Mouse (Mus musculus): Measurements from ENCODE around the gene Ninj2. TPM values are rescaled to one million over a fixed set of nuclear protein-coding genes. Genes with fewer than 3 reads are reported as not detected.

The Ninj2 gene
- polyA plus RNA-seq, 1 experiment from 2014 or later, result not detected

GRCm38 (mm10) chr6:120174602-120175115 is 81.5 kb downstream of the Ninj2 start:
- H3K27ac ChIP-seq, result peak overlapping the region; percentile 79
- WGBS, result 19% methylated on average over 7 of the region's 7 CpGs
- no peaks in the 10 kb centered on the region for H3K36me3 ChIP-seq

GRCm38 (mm10) chr6:120175650-120176049 is 82.5 kb downstream of the Ninj2 start:
- WGBS, result 94% methylated on average over 4 of the region's 4 CpGs
- Histone ChIP-seq H3K27ac (peak overlapping the region; percentile 79), H3K4me1 (peaks cover 48% of the 10 kb centered on the region), H3K9me3 (no peaks in the 10 kb centered on the region), H3K4me3 (no peak overlapping the region), H3K36me3 (no peaks in the 10 kb centered on the region), H3K27me3 (ENCODE audit: insufficient read depth, poor library complexity, severe bottlenecking) (no peaks in the 10 kb centered on the region)
- no peak for DNase-seq (ENCODE audit: low spot score)

More at GRCm38 (mm10) chr6:120174602-120175115, 81.5 kb downstream of the Ninj2 start:
- Histone ChIP-seq H3K4me1 (peaks cover 38% of the 10 kb centered on the region), H3K4me3 (peak overlapping the region; percentile 16; the same call in 1 of the 2 replicates), H3K9me3 (no peaks in the 10 kb centered on the region), H3K27me3 (ENCODE audit: insufficient read depth, poor library complexity, severe bottlenecking) (no peaks in the 10 kb centered on the region)
- DNase-seq (ENCODE audit: low spot score), result peak; percentile 98

- 86% methylated on average over 6 of the region's 6 CpGs for WGBS
- H3K4me1 ChIP-seq, result peaks cover 52% of the 10 kb centered on the region
- peak overlapping the region; percentile 75 for H3K27ac ChIP-seq
These were observed 86.0 kb downstream of the Ninj2 start for GRCm38 (mm10) chr6:120179044-120179755.

GRCm38 (mm10) chr6:120179756-120180206 is 86.6 kb downstream of the Ninj2 start:
- no peak overlapping the region for H3K4me3 ChIP-seq
- H3K27me3 ChIP-seq (ENCODE audit: insufficient read depth, poor library complexity, severe bottlenecking), result no peaks in the 10 kb centered on the region
- no peaks in the 10 kb centered on the region for H3K9me3 ChIP-seq
- peak overlapping the region; percentile 75 for H3K27ac ChIP-seq
- WGBS, result 59% methylated on average over 8 of the region's 8 CpGs
- H3K36me3 ChIP-seq, result no peaks in the 10 kb centered on the region
- peaks cover 47% of the 10 kb centered on the region for H3K4me1 ChIP-seq
- no peak for DNase-seq (ENCODE audit: low spot score)

More at GRCm38 (mm10) chr6:120179044-120179755, 86.0 kb downstream of the Ninj2 start:
- no peaks in the 10 kb centered on the region for H3K27me3 ChIP-seq (ENCODE audit: insufficient read depth, poor library complexity, severe bottlenecking)
- no peak for DNase-seq (ENCODE audit: low spot score)
- H3K4me3 ChIP-seq, result no peak overlapping the region
- H3K9me3 ChIP-seq, result no peaks in the 10 kb centered on the region
- H3K36me3 ChIP-seq, result no peaks in the 10 kb centered on the region

- Histone ChIP-seq H3K4me1 (peaks cover 43% of the 10 kb centered on the region), H3K27ac (peak overlapping the region; percentile 38), H3K27me3 (ENCODE audit: insufficient read depth, poor library complexity, severe bottlenecking) (no peaks in the 10 kb centered on the region), H3K36me3 (no peaks in the 10 kb centered on the region), H3K9me3 (no peaks in the 10 kb centered on the region), H3K4me3 (no peak overlapping the region)
- no peak for DNase-seq (ENCODE audit: low spot score)
- WGBS, result 65% methylated on average over 4 of the region's 4 CpGs
These were observed 87.3 kb downstream of the Ninj2 start for GRCm38 (mm10) chr6:120180492-120180891.

- Histone ChIP-seq H3K27ac (peak overlapping the region; percentile 36; the same call in 1 of the 2 replicates), H3K4me1 (peaks cover 52% of the 10 kb centered on the region), H3K9me3 (no peaks in the 10 kb centered on the region), H3K4me3 (no peak overlapping the region), H3K36me3 (no peaks in the 10 kb centered on the region), H3K27me3 (ENCODE audit: insufficient read depth, poor library complexity, severe bottlenecking) (no peaks in the 10 kb centered on the region)
- no peak for DNase-seq (ENCODE audit: low spot score)
- WGBS, result 56% methylated on average over 5 of the region's 5 CpGs
These were observed 89.0 kb downstream of the Ninj2 start for GRCm38 (mm10) chr6:120182160-120182559.

- DNase-seq (ENCODE audit: low spot score), result no peak
- Histone ChIP-seq H3K4me3 (no peak overlapping the region), H3K36me3 (no peaks in the 10 kb centered on the region), H3K27ac (peak overlapping the region; percentile 63; the same call in 1 of the 2 replicates), H3K4me1 (peaks cover 68% of the 10 kb centered on the region), H3K27me3 (ENCODE audit: insufficient read depth, poor library complexity, severe bottlenecking) (no peaks in the 10 kb centered on the region), H3K9me3 (no peaks in the 10 kb centered on the region)
- 73% methylated on average over 4 of the region's 4 CpGs for WGBS
These were observed 90.6 kb downstream of the Ninj2 start for GRCm38 (mm10) chr6:120183771-120184170.

- Histone ChIP-seq H3K27ac (peak overlapping the region; percentile 85), H3K27me3 (ENCODE audit: insufficient read depth, poor library complexity, severe bottlenecking) (no peaks in the 10 kb centered on the region), H3K4me1 (peaks cover 65% of the 10 kb centered on the region), H3K4me3 (no peak overlapping the region), H3K9me3 (no peaks in the 10 kb centered on the region), H3K36me3 (no peaks in the 10 kb centered on the region)
- DNase-seq (ENCODE audit: low spot score), result no peak
- 88% methylated on average over 12 of the region's 12 CpGs for WGBS
These were observed 92.0 kb downstream of the Ninj2 start for GRCm38 (mm10) chr6:120185012-120185730.

GRCm38 (mm10) chr6:120185756-120186155 is 92.6 kb downstream of the Ninj2 start:
- 48% methylated on average over 7 of the region's 7 CpGs for WGBS
- H3K27ac ChIP-seq, result peak overlapping the region; percentile 85
- no peak for DNase-seq (ENCODE audit: low spot score)
- H3K4me3 ChIP-seq, result no peak overlapping the region
- H3K36me3 ChIP-seq, result no peaks in the 10 kb centered on the region
- no peaks in the 10 kb centered on the region for H3K27me3 ChIP-seq (ENCODE audit: insufficient read depth, poor library complexity, severe bottlenecking)
- H3K9me3 ChIP-seq, result no peaks in the 10 kb centered on the region
- peaks cover 62% of the 10 kb centered on the region for H3K4me1 ChIP-seq

- Histone ChIP-seq H3K27ac (peak overlapping the region; percentile 85; the same call in 1 of the 2 replicates), H3K36me3 (no peaks in the 10 kb centered on the region), H3K4me1 (peaks cover 65% of the 10 kb centered on the region), H3K9me3 (no peaks in the 10 kb centered on the region), H3K27me3 (ENCODE audit: insufficient read depth, poor library complexity, severe bottlenecking) (no peaks in the 10 kb centered on the region), H3K4me3 (no peak overlapping the region)
- DNase-seq (ENCODE audit: low spot score), result no peak
- 45% methylated on average over 3 of the region's 3 CpGs for WGBS
These were observed 93.4 kb downstream of the Ninj2 start for GRCm38 (mm10) chr6:120186594-120186993.

- Histone ChIP-seq H3K27ac (peak overlapping the region; percentile 83), H3K4me3 (peak overlapping the region; percentile 40), H3K9me3 (no peaks in the 10 kb centered on the region), H3K4me1 (peaks cover 68% of the 10 kb centered on the region), H3K27me3 (ENCODE audit: insufficient read depth, poor library complexity, severe bottlenecking) (no peaks in the 10 kb centered on the region), H3K36me3 (no peaks in the 10 kb centered on the region)
- 20% methylated on average over 18 of the region's 18 CpGs for WGBS
- no peak for DNase-seq (ENCODE audit: low spot score)
These were observed 94.5 kb downstream of the Ninj2 start for GRCm38 (mm10) chr6:120187587-120188176.

- no peak for DNase-seq (ENCODE audit: low spot score)
- Histone ChIP-seq H3K9me3 (no peaks in the 10 kb centered on the region), H3K36me3 (no peaks in the 10 kb centered on the region), H3K27me3 (ENCODE audit: insufficient read depth, poor library complexity, severe bottlenecking) (no peaks in the 10 kb centered on the region), H3K27ac (peak overlapping the region; percentile 83), H3K4me3 (peak overlapping the region; percentile 40), H3K4me1 (peaks cover 76% of the 10 kb centered on the region)
- 20% methylated on average over 24 of the region's 24 CpGs for WGBS
These were observed 95.5 kb downstream of the Ninj2 start for GRCm38 (mm10) chr6:120188376-120189235.
